Mouse (Mus musculus) CH12.LX (cell line): ENCODE measurements around the gene Jarid2.

Source experiments
- CTCF ChIP-seq, 2 experiments: IDR thresholded peaks in 1 of 2; conservative IDR thresholded peaks in 1 of 2; 2 replicates each; pipeline ENCODE4 v1.5.1; 2011 to 2012; ENCODE audit warnings: low read depth in 2 of 2, low read length in 2 of 2, improper control_type of control experiment in 1 of 2, inconsistent platforms in 1 of 2, mild to moderate bottlenecking in 1 of 2, moderate library complexity in 1 of 2
- EP300 ChIP-seq: IDR thresholded peaks from 2 replicates; pipeline ENCODE4 v1.6.1; 2011; ENCODE audit warnings: low read length, improper control_type of control experiment
- IRF4 ChIP-seq: IDR thresholded peaks from 2 replicates; pipeline ENCODE4 v1.6.1; 2014; ENCODE audit warnings: low read depth, mild to moderate bottlenecking, inconsistent platforms, low read length, improper control_type of control experiment
- MAX ChIP-seq: IDR thresholded peaks from 2 replicates; pipeline ENCODE4 v1.6.1; 2011; ENCODE audit warnings: low read length, improper control_type of control experiment
- MXI1 ChIP-seq: IDR thresholded peaks from 2 replicates; pipeline ENCODE4 v1.6.1; 2011; ENCODE audit warnings: mild to moderate bottlenecking, low read depth, low read length, improper control_type of control experiment
- MYC ChIP-seq: IDR thresholded peaks from 2 replicates; pipeline ENCODE4 v1.6.1; 2011; ENCODE audit warnings: low read depth, mild to moderate bottlenecking, improper control_type of control experiment, low read length
- NRF1 ChIP-seq: IDR thresholded peaks from 2 replicates; pipeline ENCODE4 v1.6.1; 2014; ENCODE audit warnings: low read depth, mild to moderate bottlenecking, inconsistent platforms, low read length, improper control_type of control experiment, moderate library complexity
- POLR2A ChIP-seq: IDR thresholded peaks from 2 replicates; pipeline ENCODE4 v1.6.1; 2011; ENCODE audit warnings: low read depth, mild to moderate bottlenecking, improper control_type of control experiment, low read length
- RCOR1 ChIP-seq: conservative IDR thresholded peaks from 2 replicates; pipeline ENCODE4 v1.6.1; 2012; ENCODE audit warnings: low read depth, mild to moderate bottlenecking, inconsistent platforms, low read length, improper control_type of control experiment
- ZMIZ1 ChIP-seq: IDR thresholded peaks from 2 replicates; pipeline ENCODE4 v1.6.1; 2012; ENCODE audit warnings: low read depth, mild to moderate bottlenecking, inconsistent platforms, low read length, improper control_type of control experiment

DNA sequence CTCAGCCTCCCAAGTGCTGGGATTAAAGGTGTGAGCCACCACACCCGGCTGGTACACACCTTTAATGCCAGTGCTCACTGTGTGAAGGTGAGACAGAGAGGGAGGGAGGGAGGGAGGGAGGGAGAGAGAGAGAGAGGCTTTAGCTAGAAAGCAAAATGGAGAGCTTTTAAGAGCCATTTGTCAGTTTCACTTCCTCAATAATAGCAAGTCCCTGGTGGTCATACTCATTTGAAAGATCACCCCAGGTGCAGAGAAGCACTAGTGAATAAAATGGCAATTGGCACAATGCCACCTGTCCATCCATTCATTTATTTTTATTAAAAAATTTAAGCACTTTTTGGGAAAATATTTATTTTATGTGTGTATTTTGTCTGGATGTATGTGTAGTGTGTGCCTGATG, 9.2 kb upstream of the Jarid2 start:
- TF ChIP-seq POLR2A, result no peak
- no peak for TF ChIP-seq ZMIZ1
- TF ChIP-seq EP300, result peak; percentile 98
- TF ChIP-seq CTCF (conservative IDR thresholded peaks at IDR 0.05 in 1 of 2, IDR thresholded peaks at IDR 0.05 in 1 of 2; ENCODE audit: low read depth in 2 of 2, low read length in 2 of 2), result no peak
- TF ChIP-seq MAX, result no peak
- no peak for TF ChIP-seq NRF1
- TF ChIP-seq IRF4, result peak; percentile 97
- TF ChIP-seq MXI1, result no peak
- peak; percentile 78; the same call in 1 of the 2 replicates for TF ChIP-seq RCOR1
- TF ChIP-seq MYC, result no peak
